ENCODE assay signal across 12 mouse cellular contexts in the genomic region with DNA sequence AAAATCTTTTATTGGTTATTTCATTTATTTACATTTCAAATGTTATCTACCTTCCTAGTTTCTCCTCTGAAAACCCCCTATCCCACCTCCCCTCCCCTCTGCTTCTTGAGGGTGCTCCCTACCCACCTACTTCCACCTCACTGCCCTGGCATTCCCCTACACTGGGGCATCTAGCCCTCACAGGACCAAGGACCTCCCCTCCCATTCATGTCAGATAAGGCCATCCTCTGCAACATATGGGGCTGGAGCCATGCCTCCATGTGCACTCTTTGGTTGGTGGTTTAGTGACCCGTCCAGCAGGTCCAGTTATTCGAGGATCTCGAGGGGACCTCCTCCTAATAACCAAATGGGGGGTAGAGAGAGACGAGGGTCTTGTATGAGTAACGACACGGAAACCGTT. TPM values are rescaled to one million over a fixed set of nuclear protein-coding genes. Genes with fewer than 3 reads are reported as not detected.
"Had no signal": no experiment of that assay in that cellular context is flagged by ENCODE, and none has a peak within 500 bp of the region (broad histone marks: within the 10 kb centered on the region; RNA-seq: fewer than 3 reads in every experiment).

No protein-coding gene starts in this region.

RNA-seq across cellular contexts. Expression of a gene that starts 11.4 kb away (rescaled TPM):
- polyA plus RNA-seq: lung, adult 2 months; lung, embryonic 15.5 days; midbrain, embryonic 10.5 days; midbrain, embryonic 12.5 days; midbrain, embryonic 14.5 days; midbrain, embryonic 16.5 days; myocyte; neural tube, embryonic 11.5 days; neural tube, embryonic 13.5 days; neural tube, embryonic 15.5 days; spleen, adult 2 months; thymus, postnatal 0 days had no signal

RNA-seq across cellular contexts. Expression of a gene that starts 27.5 kb away (rescaled TPM):
- polyA plus RNA-seq: lung, embryonic 15.5 days; midbrain, embryonic 10.5 days; midbrain, embryonic 12.5 days; midbrain, embryonic 14.5 days; midbrain, embryonic 16.5 days; neural tube, embryonic 11.5 days; neural tube, embryonic 13.5 days; neural tube, embryonic 15.5 days had no signal
